Mouse (Mus musculus) olfactory bulb, adult 2 months (tissue): Measurements from ENCODE around the gene Rom1. TPM values are rescaled to one million over a fixed set of nuclear protein-coding genes. Genes with fewer than 3 reads are reported as not detected.
A peak's percentile ranks its signal among the peaks of the same experiment; 100 is the strongest.
"Not testable (repeated sequence)": the region's sequence is repeated elsewhere in the genome, so short reads cannot be mapped to it uniquely, and the experiment has no call there.

ENCODE experiments used
- H3K27ac ChIP-seq: fragments of 200-500 bp; 2 replicates; pipeline ENCODE4 v1.5.1; 2012; ENCODE audit warnings: low read depth, low read length; ENCODE audit not compliant: insufficient read depth
- H3K4me1 ChIP-seq: fragments of 200-500 bp; 2 replicates; pipeline ENCODE4 v1.6.1; 2012; ENCODE audit warnings: low read length; ENCODE audit not compliant: control insufficient read depth, insufficient read depth
- H3K4me3 ChIP-seq: fragments of 200-500 bp; 2 replicates; pipeline ENCODE4 v1.5.1; 2012; ENCODE audit warnings: mild to moderate bottlenecking, low read depth, low read length, moderate library complexity; ENCODE audit not compliant: insufficient read depth
- CTCF ChIP-seq: fragments of 200-500 bp; IDR thresholded peaks from 2 replicates; pipeline ENCODE4 v1.5.1; 2012; ENCODE audit warnings: low read depth, mild to moderate bottlenecking, low read length, moderate library complexity; ENCODE audit not compliant: insufficient read depth
- POLR2A ChIP-seq: fragments of 200-500 bp; IDR thresholded peaks from 2 replicates; pipeline ENCODE4 v1.6.1; 2012; ENCODE audit warnings: mild to moderate bottlenecking, low read depth, low read length, moderate library complexity; ENCODE audit not compliant: insufficient read depth
- WGBS: fragments of 180-500 bp; shearing (Covaris S2); methylation state at CpG from one replicate; pipeline ENCODE4 v1.1.7; 2018; 5-methylcytosine and 5-hydroxymethylcytosine counted together
- polyA plus RNA-seq: library from polyadenylated mRNA; stranded (reverse); fragments of >200 nt; gene quantifications from 2 replicates; pipeline ENCODE4 v1.2.4, GENCODE M21; 2012; ENCODE audit warnings: low replicate concordance; ENCODE audit not compliant: missing spikeins, insufficient read depth, insufficient read length

The Rom1 gene
- polyA plus RNA-seq = not detected in 2 replicates

GRCm38 (mm10) chr19:8929224-8930088 lies at the start of gene Rom1, which contains the start of gene Eml3:
TSS of gene Rom1 (minus strand) at chr19:8929356.
TSS of gene Eml3 (plus strand) at chr19:8929552.
- Histone ChIP-seq H3K4me3 (peak within 1 kb of the TSS; percentile 48), H3K4me1 (0 out of 2 replicates have a peak, but pooled peaks cover 6% of the 10 kb centered on the region), H3K27ac (no peak within 1 kb of the TSS)
- TF ChIP-seq POLR2A (no peak), CTCF (no peak)
- WGBS = 1% methylated on average over 73 of the region's 74 CpGs

- 50% methylated on average over 3 of the region's 3 CpGs for WGBS
- no peak for TF ChIP-seq POLR2A
- TF ChIP-seq CTCF = 0 out of 2 replicates have a peak, but pooled peaks have one; percentile 32
- Histone ChIP-seq H3K4me3 (no peak overlapping the region), H3K4me1 (peaks cover 8% of the 10 kb centered on the region), H3K27ac (no peak overlapping the region)
Observed at GRCm38 (mm10) chr19:8976535-8976934, 47.4 kb upstream of the Rom1 start.

- 98% methylated on average over 2 of the region's 2 CpGs for WGBS
- peaks cover under 1% of the 10 kb centered on the region for H3K4me1 ChIP-seq
- TF ChIP-seq CTCF (no peak), POLR2A (no peak)
- H3K4me3 ChIP-seq = no peak overlapping the region
- no peak overlapping the region for H3K27ac ChIP-seq
Observed at GRCm38 (mm10) chr19:8975491-8975890, 46.3 kb upstream of the Rom1 start.

- 80% methylated on average over 1 of the region's 1 CpGs for WGBS
- Histone ChIP-seq H3K4me1 (no peaks in the 10 kb centered on the region), H3K27ac (no peak overlapping the region), H3K4me3 (no peak overlapping the region)
- TF ChIP-seq CTCF (no peak), POLR2A (no peak)
Observed at GRCm38 (mm10) chr19:8974638-8975037, 45.5 kb upstream of the Rom1 start.

- H3K27ac ChIP-seq, H3K4me3 ChIP-seq, H3K4me1 ChIP-seq: not testable (repeated sequence)
- WGBS = 89% methylated on average over 8 of the region's 8 CpGs
Observed at GRCm38 (mm10) chr19:8972491-8972890, 43.3 kb upstream of the Rom1 start.

GRCm38 (mm10) chr19:8967893-8968292 lies 38.7 kb upstream of the Rom1 start:
- Histone ChIP-seq H3K4me3 (peak overlapping the region; percentile 76), H3K27ac (no peak overlapping the region), H3K4me1 (no peaks in the 10 kb centered on the region; the same call in 1 of the 2 replicates)
- 6% methylated on average over 9 of the region's 9 CpGs for WGBS
- TF ChIP-seq CTCF = no peak
- no peak for TF ChIP-seq POLR2A

- under 1% methylated on average over 8 of the region's 8 CpGs for WGBS
- Histone ChIP-seq H3K4me3 (peak overlapping the region; percentile 76), H3K27ac (peak overlapping the region; percentile 35), H3K4me1 (no peaks in the 10 kb centered on the region; the same call in 1 of the 2 replicates)
- TF ChIP-seq CTCF = no peak
- TF ChIP-seq POLR2A = no peak
Observed at GRCm38 (mm10) chr19:8967373-8967743, 38.2 kb upstream of the Rom1 start.

- H3K4me3 ChIP-seq = peak within 1 kb of the TSS; percentile 76
- H3K27ac ChIP-seq = peak within 1 kb of the TSS; percentile 47
- H3K4me1 ChIP-seq = no peaks in the 10 kb centered on the region; the same call in 1 of the 2 replicates
- under 1% methylated on average over 52 of the region's 52 CpGs for WGBS
- TF ChIP-seq CTCF (no peak), POLR2A (peak; percentile 30; the same call in 1 of the 2 replicates)
Observed at GRCm38 (mm10) chr19:8966590-8967372, 37.6 kb upstream of the Rom1 start, which contains the start of gene Eef1g. TSS of gene Eef1g (plus strand) at chr19:8967041.
